Mouse (Mus musculus) erythroblast, adult 5-6 weeks (primary cell): Measurements from ENCODE around the gene Gm14214. TPM values are rescaled to one million over a fixed set of nuclear protein-coding genes. Genes with fewer than 3 reads are reported as not detected.

ENCODE experiments used
- ATAC-seq: replicated peaks from 2 replicates; pipeline ENCODE4 v1.8.0; 2016; ENCODE audit warnings: moderate number of reproducible peaks, mild to moderate bottlenecking, moderate TSS enrichment, inconsistent platforms; ENCODE audit not compliant: poor library complexity, low FRiP score, severe bottlenecking
- total RNA-seq, 2 experiments: library from RNA; stranded (forward) in 1 of 2; stranded (reverse) in 1 of 2; fragments of 150-400 nt in 1 of 2; fragments of 200-764, 138-1000 nt in 1 of 2; gene quantifications; 2 replicates each; pipeline versions ENCODE4 v1.2.3 to v1.2.4; 2015 to 2017; ENCODE audit warnings: low replicate concordance in 2 of 2

Gm14214 gene
- total RNA-seq, 2 experiments from 2014 or later = not detected

DNA sequence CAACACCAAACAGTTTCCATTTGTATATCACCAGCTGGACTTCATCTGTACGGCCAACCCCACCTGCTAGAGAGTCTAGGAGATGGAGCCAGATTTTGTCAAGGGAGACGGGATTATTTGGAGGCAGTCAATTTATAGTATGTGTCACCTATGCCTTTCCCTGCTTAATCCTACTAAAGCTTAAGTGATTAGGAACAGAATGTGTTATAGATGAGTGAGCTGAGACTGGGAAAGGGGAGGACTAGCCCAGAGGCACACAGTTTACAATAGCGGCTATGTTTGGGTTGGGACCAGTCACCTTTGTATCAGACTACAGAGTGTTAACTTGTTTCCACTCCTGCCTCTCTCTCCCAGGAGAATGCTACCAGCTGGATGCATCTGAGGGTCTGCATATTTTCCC, 9.8 kb upstream of the Gm14214 start:
- no peak for ATAC-seq

DNA sequence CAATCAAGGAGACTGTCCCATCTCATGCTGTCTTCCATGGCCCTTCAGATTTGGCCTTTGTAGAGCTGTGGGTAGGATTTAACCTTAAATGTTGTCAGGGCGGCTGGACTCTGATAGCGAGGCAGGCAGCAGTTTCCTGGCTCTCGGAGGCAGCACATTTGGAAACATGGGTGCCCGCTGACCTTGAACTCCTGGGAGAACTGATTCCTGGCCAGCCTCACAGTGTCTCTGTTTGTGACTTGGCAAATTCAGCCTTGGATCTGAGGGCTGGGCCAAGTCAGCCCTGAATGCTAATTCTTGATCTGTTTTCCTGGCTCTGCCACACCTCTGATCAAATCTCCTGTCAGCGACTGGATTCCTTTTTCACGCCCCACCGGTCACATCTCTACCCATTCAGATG, 6.7 kb upstream of the Gm14214 start:
- ATAC-seq = no peak

DNA sequence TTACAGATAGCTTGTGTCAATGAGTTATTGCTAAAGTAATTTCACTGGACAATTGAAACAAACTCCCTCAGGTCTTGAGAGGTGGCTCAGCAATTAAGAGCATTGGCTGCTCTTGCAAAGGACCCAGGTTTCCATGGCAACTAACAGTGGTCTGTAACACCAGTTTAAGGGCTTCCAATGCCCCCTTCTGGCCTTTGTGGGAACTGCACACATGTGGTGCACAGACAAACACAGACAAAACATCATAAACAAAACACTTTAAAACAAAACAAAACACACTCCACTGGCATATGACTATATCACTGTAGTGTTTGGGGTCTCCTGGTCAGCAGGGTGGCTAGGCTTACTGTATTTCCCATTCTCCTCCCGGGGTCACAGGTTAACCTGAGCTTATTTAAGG, 4.2 kb upstream of the Gm14214 start:
- ATAC-seq = 0 out of 2 replicates have a peak, but pooled peaks have one; percentile 50

DNA sequence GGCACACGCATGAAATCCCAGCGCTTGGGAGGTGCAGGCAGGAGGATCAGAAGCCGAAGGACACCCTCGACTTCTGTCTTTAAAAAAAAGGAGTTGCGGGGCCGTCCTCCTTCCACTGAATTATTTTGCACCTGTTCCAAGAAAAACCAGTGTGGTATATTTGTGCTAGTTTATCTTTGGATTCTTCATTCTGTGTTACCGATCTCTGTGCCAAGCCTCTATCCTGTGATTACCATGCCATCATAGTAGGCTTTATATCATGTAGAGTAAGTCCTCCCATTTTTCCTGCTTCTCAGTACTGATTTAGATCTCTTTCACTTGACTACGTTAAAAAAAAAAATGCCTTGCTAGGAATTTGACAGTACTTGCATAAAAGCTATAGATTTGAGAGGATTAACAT, 1.8 kb upstream of the Gm14214 start:
- no peak for ATAC-seq

DNA sequence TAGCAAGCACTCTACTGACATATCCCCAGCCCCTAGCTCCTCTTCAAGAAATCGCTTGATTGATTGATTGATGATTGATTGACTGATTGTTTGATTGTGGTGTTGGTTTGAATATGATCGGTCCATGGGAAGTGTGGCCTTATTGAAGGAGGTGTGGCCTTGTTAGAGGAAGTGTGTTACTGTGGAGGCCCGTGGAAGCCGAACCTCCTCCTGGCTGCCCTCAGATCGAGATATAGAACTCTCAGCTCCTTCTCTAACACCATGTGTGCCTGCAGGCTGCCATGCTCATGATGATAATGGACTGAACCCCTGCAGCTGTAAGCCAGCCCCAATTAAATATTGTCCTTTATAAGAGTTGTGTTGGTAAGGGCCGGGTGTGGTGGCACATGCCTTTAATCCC, 2.8 kb downstream of the Gm14214 start:
- ATAC-seq = no peak

DNA sequence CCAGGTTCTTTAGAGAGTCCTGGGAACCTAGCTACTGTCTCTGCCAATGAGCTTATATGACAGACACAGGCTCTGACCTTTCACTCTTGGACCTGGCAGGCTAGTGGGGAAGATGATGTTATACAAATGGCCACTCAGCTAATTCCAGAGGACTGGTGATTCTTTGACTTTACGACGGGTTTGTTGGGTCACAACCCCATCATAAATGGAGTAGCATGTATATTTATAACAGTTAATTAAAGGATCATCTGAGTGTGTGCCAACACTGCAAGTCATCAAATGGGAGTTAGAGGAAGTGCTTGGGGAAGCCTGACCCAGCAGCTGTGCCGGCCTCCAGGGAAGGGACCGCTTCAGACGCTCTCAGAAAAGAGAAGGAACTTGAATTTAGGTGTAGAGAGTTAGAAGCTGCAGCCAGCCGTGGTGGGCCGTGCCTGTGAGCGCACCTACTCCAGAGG, 4.2 kb downstream of the Gm14214 start:
- ATAC-seq = 0 out of 2 replicates have a peak, but pooled peaks have one; percentile 36

DNA sequence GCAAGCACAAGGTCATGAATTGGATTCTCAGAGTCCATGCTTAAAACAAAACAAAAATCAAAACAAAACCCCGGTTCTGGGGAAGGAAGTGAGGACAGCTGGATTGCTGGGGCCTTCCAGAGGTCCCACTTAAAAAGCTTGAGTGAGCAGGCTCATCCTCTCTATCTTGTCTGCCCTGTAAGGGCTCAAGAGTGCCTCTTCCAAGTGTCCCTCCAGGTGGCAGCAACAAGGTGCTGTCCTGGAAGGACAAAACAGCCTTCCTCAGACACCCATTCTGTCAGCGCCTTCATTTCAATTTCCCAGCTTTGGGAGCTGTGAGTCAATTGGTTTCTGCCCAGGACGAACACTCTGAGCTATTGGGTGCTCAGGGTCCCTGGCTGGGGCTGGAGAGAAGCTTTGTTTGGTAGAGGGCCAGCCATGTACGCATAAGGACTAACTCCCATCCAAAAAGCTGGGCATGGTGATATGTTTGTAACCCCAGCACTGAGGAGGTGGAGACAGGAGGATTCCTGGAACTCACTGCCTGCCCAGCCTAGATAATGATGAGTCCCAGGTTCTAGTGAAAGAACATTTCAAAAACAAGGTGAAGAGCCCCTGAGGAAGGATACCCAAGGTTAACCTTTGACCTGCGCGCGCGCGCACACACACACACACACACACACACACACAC, 4.9 kb downstream of the Gm14214 start:
- ATAC-seq = peak; percentile 74

DNA sequence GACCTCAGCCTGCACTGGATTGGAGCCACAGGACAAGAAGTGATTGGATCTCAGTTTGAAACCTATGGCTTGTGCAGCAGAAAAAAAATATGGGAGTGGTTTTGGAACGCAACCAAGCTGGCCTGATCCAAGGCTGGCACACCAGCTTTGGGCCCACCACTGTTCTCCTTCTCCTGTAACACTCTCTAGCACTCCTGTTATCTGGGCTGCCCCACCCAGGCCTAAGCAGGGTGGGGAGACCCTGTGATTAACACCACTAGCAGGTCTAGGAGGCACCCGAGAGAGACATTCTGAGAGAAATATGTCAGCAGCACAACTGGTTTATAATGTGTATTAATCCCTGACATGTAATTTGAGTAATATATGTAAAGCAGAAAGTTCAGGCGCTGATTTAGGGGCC, 6.6 kb downstream of the Gm14214 start:
- ATAC-seq = no peak

DNA sequence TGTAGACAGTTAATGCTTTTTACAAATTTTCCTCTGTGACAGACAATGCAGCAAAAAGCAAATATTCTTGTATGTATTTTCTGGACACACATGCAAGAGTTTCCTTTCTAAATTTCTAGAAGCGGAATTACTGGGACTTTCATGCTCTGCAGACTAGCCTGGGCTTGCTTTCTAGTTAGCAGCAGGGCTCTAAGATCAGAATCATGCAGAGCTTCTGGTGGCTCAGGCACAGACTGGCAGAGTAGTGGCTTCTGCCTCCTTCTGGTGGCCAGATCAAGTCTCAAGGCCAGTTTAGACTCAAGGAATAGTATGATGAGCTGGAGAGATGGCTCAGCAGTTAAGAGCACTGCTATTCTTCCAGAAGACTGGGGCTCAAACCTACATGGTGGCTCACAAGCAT, 11.4 kb downstream of the Gm14214 start:
- no peak for ATAC-seq

DNA sequence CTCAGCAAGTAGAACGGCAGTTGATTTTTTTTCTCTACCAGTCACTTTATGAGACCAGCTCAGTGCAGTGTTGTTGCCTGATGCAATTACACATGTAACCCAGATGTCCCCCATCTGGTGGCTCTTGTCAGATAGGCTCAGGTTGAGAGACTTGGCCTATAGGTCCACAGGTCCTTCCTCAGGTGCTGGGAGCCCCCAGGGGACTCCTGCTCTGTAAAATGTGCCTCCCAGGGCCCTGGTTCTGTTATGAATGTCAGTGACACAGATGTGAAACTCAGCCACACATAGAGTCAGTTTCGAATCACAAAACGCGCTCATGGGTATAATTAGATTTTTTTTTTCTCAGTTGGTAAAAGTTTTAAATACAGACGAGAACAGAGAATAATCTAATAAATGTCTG, 12.1 kb downstream of the Gm14214 start:
- ATAC-seq = no peak

DNA sequence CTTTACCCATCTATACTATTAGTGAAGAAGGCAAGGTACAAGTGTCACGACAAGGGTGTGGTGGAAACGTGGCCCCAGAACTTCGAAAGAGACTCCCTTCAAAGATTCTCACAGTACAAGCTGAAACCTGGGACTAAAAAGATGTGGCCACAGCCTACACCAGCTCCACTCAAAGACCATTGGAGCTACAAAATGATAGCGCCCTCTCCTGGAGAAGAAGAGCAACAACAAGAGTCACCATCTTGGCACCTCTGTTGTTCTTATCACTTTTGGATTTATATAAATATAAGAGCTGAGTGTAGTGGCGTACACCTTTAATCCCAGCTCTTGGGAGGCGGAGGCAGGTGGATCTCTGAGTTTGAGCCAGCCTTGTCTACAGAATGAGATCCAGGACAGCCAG, 14.0 kb downstream of the Gm14214 start:
- 0 out of 2 replicates have a peak, but pooled peaks have one; percentile 36 for ATAC-seq

DNA sequence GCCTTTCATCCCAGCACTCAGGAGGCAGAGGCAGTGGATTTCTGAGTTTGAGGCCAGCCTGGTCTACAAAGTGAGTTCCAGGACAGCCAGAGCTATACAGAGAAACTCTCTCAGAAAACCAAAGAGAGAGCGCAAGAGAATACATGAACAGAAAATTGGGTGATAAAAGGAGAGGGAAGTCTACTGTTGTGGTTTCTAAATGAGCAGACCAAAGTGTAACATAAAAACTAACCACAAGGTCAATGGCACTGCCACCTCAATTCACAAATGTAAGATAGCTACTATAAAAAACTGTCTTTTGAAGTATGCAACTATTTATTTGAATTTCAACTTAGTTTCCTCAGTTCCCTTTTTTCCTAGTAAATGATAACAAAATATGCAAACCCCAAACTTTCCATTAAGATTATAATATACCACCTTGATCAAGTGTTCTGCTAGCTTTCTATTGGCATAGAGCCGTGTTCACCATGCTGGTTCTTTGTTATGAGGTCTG, 15.7 kb downstream of the Gm14214 start:
- ATAC-seq = no peak

DNA sequence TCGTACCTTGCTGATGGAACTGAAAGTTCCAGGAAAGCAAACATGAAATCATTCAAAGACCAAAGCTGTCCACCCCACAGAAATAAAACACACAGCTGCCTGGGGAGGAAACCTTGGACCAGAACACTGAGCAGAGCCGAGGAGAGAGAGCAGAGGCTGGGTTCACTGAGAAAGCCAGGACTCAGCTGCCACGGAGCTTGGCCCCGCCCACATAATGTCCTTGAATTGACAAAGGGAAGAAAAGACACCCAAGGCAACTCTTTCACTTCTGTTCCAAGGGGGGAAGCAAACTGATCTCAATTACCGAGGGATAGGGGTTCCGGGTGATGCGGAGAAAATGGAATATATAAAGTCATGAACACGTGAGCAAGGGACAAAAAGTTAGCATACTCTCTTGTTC, 17.9 kb downstream of the Gm14214 start:
- no peak for ATAC-seq

DNA sequence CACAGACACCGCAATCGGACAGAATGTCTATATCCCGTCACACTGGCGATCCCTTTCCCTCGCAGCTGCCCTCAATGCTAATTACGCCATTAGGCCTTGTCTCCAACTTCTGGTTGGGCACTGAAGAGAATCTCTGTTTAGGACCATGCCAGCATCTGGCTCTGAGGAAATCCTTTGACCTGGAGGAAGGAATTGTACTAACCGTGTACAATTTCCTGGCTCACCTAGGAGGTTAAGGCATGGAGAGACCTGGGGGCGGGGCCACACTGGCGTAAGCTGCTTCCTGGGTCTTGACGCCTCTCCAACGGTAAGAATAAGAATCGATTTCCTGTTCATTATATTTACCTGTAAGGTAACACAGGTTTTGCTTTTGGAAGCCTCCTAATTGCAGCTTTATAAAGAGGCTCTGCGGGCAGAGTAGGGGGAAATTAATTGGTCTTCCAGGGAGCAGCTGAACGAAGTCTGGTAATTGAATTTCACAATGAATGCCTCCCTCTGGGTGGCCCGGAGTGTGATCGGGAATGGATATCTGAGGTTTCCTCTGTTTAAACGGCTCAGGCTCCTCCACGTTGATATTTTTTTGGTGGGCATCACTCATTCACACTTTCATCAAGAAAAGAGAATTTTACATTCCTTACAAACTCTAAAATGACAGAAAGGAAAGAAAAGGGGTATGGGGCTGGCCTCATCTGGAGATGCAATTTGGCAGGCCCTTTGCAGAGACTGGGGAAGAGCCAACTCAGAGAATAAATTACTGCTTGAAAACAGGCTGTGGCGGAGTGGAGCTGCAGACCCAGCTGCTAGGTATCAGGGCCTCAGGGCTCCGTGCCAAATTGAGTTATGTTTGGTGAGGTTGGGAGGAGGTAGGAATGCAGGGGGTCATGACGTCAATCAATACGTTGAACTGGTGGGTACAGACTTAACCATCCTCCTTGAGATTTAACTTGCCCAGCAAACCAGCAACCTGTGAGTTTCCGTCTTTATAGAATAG, 20.5 kb downstream of the Gm14214 start:
- no peak for ATAC-seq

DNA sequence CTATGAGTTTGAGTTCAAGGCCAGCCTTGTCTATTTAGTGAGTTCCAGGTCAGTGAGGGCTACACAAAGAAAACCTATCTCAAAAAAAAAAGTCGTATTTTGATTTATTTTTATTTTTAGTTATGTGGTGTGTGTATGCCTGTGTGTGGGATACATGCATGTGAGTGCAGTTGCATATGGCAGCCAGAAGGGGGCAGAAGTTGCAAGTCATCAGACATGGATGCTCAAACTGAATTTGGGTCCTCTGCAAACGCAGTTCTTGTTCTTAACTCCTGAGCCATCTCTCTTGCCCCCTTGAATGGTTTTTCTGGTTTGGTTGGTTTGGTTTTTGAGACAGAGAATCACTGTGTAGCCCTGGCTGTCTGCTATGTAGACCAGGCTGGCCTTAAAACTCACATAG, 21.4 kb downstream of the Gm14214 start:
- no peak for ATAC-seq

DNA sequence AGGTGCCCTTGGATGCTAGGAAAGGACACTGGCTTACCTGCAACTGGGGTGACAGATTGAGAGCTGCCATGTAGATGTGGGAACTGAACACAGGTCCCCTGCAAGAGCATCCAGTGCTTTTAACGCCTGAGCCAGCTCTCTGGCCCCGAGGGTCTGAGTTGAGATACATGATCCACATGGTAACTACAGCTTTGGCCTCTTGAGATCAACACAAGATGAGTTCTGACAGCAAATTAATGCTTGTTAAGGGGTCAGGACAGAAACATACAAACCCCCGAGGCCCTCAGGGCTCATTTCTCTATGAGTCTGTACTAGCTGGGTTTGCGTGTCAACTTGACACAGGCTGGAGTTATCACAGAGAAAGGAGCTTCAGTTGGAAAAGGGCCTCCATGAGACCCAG, 25.9 kb downstream of the Gm14214 start:
- no peak for ATAC-seq

DNA sequence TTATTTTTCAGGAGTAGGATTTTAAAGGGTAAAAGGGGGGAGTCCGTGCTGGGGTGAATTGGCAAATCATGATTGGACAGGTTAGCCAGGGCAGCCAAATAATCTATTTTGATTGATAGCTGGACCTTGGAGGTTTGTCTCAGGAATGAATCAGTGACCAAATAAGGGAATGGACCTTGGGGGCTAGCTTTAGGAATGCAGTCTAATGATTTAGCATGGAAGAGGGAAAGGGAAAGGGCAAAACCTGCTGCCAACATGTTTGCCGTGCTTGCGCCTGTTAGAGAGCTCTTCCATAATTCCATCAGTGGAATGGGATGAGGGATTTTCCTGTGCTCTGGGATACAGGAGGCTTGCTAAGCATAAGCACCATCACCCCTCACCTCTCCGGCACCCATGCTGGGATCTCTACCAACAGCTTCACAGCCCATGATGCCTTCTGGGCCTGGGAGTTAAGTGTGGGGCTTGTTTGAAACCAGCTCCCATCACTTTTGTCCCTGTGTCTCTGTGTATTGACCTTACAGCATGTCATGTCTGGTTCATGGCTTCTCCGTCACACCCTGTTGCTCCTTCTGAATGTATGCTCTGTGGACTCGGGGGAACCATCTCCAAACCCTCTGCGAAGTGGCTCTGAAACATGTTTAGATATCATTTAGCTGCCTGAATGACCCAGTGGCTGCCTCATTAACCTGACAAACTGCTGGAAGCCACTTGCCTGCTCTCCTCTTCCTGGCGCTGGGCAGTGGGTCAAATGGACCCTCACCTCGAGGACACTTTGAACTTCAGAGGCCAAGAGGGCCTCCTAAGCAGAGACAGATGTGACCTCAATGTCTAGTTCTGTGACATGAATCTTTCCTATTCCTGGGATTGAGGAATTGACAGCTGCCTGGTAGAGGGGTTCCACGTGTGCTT, 26.7 kb downstream of the Gm14214 start:
- ATAC-seq = no peak

DNA sequence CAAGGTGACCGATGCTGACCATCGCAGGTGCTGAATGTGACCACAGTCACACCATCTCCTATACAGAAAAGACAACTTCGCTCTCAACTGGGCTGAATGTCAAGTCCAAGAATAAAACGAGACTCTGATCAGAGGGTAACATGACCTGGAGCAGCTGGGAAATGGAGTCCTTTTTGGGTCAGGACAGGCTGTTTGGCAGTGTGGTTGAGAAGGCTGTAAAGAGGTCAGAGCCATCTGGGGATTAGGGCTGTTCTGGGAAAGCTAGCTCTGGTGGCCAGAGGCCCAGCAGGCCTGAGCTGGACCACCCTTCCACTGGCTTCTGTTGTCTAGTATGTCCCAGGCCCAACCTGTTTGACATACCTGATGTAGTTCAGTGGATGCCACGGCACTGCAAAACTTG, 31.2 kb downstream of the Gm14214 start:
- ATAC-seq = no peak

DNA sequence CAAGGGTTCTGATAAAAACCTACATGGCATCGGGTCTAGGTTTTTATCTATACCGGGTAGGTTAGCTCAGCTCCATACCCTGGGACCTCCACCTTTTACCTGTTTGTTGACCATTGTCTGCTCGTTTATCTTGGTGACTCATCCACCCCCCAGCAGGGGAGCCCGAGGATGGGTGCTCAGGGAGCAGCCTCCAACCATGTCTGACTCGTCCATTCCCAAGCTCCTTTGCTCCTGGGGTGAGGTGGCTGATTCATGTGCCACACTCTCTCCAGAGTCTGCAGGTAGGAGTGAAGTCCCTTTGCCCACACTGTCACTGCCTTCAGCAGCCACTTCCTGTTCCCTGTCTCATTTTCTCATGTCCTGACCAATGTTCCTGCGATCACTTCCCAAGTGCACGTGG, 33.8 kb downstream of the Gm14214 start:
- no peak for ATAC-seq

DNA sequence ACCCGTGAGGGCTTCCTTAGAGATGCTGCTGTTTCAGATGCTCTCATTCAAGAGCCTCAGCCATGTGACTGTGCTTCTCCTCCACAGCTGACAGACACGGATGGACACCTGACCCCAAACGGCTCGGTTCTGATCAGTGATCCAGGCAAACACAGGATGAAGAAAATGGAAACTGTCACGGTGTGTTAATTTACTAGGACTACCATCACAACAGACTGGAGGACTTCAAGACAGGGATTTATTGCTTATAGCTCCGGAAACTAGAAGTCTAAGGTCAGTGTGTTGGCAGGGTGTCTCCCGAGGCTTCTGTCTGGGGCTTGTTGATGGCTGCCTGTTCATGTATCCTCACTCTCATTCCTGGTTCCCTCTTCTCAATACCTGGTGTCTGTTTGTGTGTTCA, 34.4 kb downstream of the Gm14214 start:
- no peak for ATAC-seq
